Mouse (Mus musculus): ENCODE results near the gene Unkl.
A peak's percentile ranks its signal among the peaks of the same experiment; 100 is the strongest.

Unkl gene

GRCm38 (mm10) chr17:25188150-25189031, at the start of gene Unkl:
Gene Unkl, plus strand, starts transcription at chr17:25188397.
- peak; percentile 79 for DNase-seq (ENCODE audit: extremely low spot score, low spot score)

- no peak for DNase-seq (ENCODE audit: extremely low spot score, low spot score)
These were observed 49.4 kb upstream of the Unkl start for GRCm38 (mm10) chr17:25138803-25139202.

- DNase-seq (ENCODE audit: extremely low spot score, low spot score): no peak
These were observed 48.2 kb upstream of the Unkl start for GRCm38 (mm10) chr17:25139960-25140359.

GRCm38 (mm10) chr17:25162161-25162560, 26.0 kb upstream of the Unkl start, which contains the start of gene Ccdc154:
Gene Ccdc154, plus strand, starts transcription at chr17:25162461.
- DNase-seq (ENCODE audit: extremely low spot score, low spot score): no peak

GRCm38 (mm10) chr17:25163387-25163786, 24.8 kb upstream of the Unkl start:
- no peak for DNase-seq (ENCODE audit: extremely low spot score, low spot score)

- DNase-seq (ENCODE audit: extremely low spot score, low spot score): no peak
These were observed 23.4 kb upstream of the Unkl start for GRCm38 (mm10) chr17:25164770-25165169.

GRCm38 (mm10) chr17:25165970-25166671, 22.1 kb upstream of the Unkl start:
- DNase-seq (ENCODE audit: extremely low spot score, low spot score): no peak

- no peak for DNase-seq (ENCODE audit: extremely low spot score, low spot score)
These were observed 18.5 kb upstream of the Unkl start for GRCm38 (mm10) chr17:25169706-25170105.

- no peak for DNase-seq (ENCODE audit: extremely low spot score, low spot score)
These were observed 15.6 kb upstream of the Unkl start for GRCm38 (mm10) chr17:25172558-25172957.

- DNase-seq (ENCODE audit: extremely low spot score, low spot score): no peak
These were observed 12.8 kb upstream of the Unkl start, which contains the start of gene Gm38655 for GRCm38 (mm10) chr17:25175411-25175810. Gene Gm38655, minus strand, starts transcription at chr17:25175471.

GRCm38 (mm10) chr17:25183232-25183631, 5.0 kb upstream of the Unkl start:
- DNase-seq (ENCODE audit: extremely low spot score, low spot score): no peak

GRCm38 (mm10) chr17:25184129-25184691, 4.0 kb upstream of the Unkl start, which contains the start of gene BC003965:
Gene BC003965, plus strand, starts transcription at chr17:25184554.
- DNase-seq (ENCODE audit: extremely low spot score, low spot score): peak; percentile 99

GRCm38 (mm10) chr17:25184961-25185360, 3.2 kb upstream of the Unkl start:
- DNase-seq (ENCODE audit: extremely low spot score, low spot score): no peak

GRCm38 (mm10) chr17:25187784-25188149, 430 bp upstream of the Unkl start:
- no peak for DNase-seq (ENCODE audit: extremely low spot score, low spot score)

GRCm38 (mm10) chr17:25189091-25189490, 894 bp downstream of the Unkl start:
- DNase-seq (ENCODE audit: extremely low spot score, low spot score): no peak

- DNase-seq (ENCODE audit: extremely low spot score, low spot score): no peak
These were observed 14.2 kb downstream of the Unkl start for GRCm38 (mm10) chr17:25202401-25202800.

GRCm38 (mm10) chr17:25210006-25210405, 21.8 kb downstream of the Unkl start:
- DNase-seq (ENCODE audit: extremely low spot score, low spot score): no peak

GRCm38 (mm10) chr17:25210680-25211466, 22.7 kb downstream of the Unkl start:
- DNase-seq (ENCODE audit: extremely low spot score, low spot score): no peak

GRCm38 (mm10) chr17:25211705-25212104, 23.5 kb downstream of the Unkl start:
- no peak for DNase-seq (ENCODE audit: extremely low spot score, low spot score)

GRCm38 (mm10) chr17:25215431-25215830, 27.2 kb downstream of the Unkl start:
- no peak for DNase-seq (ENCODE audit: extremely low spot score, low spot score)

GRCm38 (mm10) chr17:25218967-25219366, 30.8 kb downstream of the Unkl start:
- DNase-seq (ENCODE audit: extremely low spot score, low spot score): no peak

All from neural tube, embryonic 10.5 days (tissue).